Mouse (Mus musculus) stomach, postnatal 0 days (tissue): ENCODE data around the gene Gm38392. TPM values are rescaled to one million over a fixed set of nuclear protein-coding genes. Genes with fewer than 3 reads are reported as not detected.
A peak's percentile ranks its signal among the peaks of the same experiment; 100 is the strongest.
"Not testable (repeated sequence)": the region's sequence is repeated elsewhere in the genome, so short reads cannot be mapped to it uniquely, and the experiment has no call there.

Experiments
- ATAC-seq: fragments of 200-750 bp; cut with Nextera tagmentation; 2 replicates; pipeline ENCODE4 v1.8.0; 2017; ENCODE audit not compliant: low FRiP score, low TSS enrichment
- DNase-seq: peaks from one replicate; pipeline ENCODE4 v3.0.0-alpha.2; 2016; ENCODE audit warnings: low spot score
- H3K27ac ChIP-seq: fragments of 300-500 bp; sonication (generic); replicated peaks from 2 replicates; pipeline ENCODE4 v1.5.1; 2014; ENCODE audit warnings: mild to moderate bottlenecking, control low read depth
- H3K27me3 ChIP-seq: fragments of 300-500 bp; sonication (generic); 2 replicates; pipeline ENCODE4 v1.6.1; 2014; ENCODE audit warnings: low read length; ENCODE audit not compliant: control insufficient read depth, insufficient read depth
- H3K36me3 ChIP-seq: fragments of 300-500 bp; sonication (generic); 2 replicates; pipeline ENCODE4 v1.6.1; 2014; ENCODE audit warnings: low read length, mixed read lengths; ENCODE audit not compliant: control insufficient read depth, insufficient read depth
- H3K4me1 ChIP-seq: fragments of 300-500 bp; sonication (generic); replicated peaks from 2 replicates; pipeline ENCODE4 v1.6.1; 2014; ENCODE audit warnings: antibody characterized with exemption; ENCODE audit not compliant: control insufficient read depth, insufficient read depth
- H3K4me2 ChIP-seq: fragments of 300-500 bp; sonication (generic); replicated peaks from 2 replicates; pipeline ENCODE4 v1.6.1; 2014; ENCODE audit warnings: low read depth, mild to moderate bottlenecking, control low read depth, moderate library complexity
- H3K4me3 ChIP-seq: fragments of 300-500 bp; sonication (generic); 2 replicates; pipeline ENCODE4 v1.5.1; 2014; ENCODE audit warnings: low read depth, low read length, control low read depth
- H3K9ac ChIP-seq: fragments of 300-500 bp; sonication (generic); 2 replicates; pipeline ENCODE4 v1.6.1; 2014; ENCODE audit warnings: mild to moderate bottlenecking, low read length, control low read depth, mixed read lengths
- H3K9me3 ChIP-seq: fragments of 300-500 bp; sonication (generic); 2 replicates; pipeline ENCODE4 v1.6.1; 2016; ENCODE audit warnings: low read length; ENCODE audit not compliant: control insufficient read depth
- CTCF ChIP-seq: IDR thresholded peaks from 2 replicates; pipeline ENCODE4 v1.5.1; 2016; ENCODE audit warnings: antibody characterized with exemption, low read depth, mild to moderate bottlenecking, moderate library complexity
- EP300 ChIP-seq: optimal IDR thresholded peaks from 2 replicates; pipeline ENCODE3; 2016; ENCODE audit warnings: antibody characterized with exemption
- WGBS: fragments of 180-500 bp; shearing (Covaris S2); extraction: QIAGEN DNeasy Blood & Tissue Kit; methylation state at CpG from one replicate; pipeline ENCODE4 v1.1.7; 2014; 5-methylcytosine and 5-hydroxymethylcytosine counted together
- polyA plus RNA-seq: library from polyadenylated mRNA; unstranded; fragments of >200 nt; fragmentation: Nextera tagmentation; extraction: Ambion mirVana; gene quantifications from 2 replicates; pipeline ENCODE4 v1.2.1, GENCODE M21; 2015

Gene Gm38392
- polyA plus RNA-seq, 1 experiment from 2014 or later: 2.0 TPM

DNA sequence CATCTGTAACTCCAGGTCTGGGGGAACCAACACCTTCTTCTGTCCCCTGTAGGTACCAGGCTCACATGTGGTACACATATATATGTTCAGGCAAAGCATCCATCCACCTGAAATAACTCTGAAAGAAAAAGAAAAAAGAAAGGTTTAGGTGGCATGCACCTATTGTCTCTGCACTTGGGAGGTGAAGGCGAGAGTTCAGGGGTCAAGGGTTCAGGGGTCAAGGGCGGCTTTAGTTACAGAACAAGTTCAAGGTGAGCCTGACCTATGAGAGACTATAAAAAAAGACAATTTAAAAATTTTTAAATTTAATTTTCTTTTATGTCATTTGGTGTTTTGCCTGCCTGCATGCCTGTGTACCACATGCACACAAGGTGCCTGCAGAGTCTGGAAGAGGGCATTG lies 7.0 kb downstream of the Gm38392 start:
- ATAC-seq: 0 out of 2 replicates have a peak, but pooled peaks have one; percentile 24
- no peak overlapping the region for H3K4me2 ChIP-seq

GRCm38 (mm10) chr3:88276529-88277143 lies 10.4 kb downstream of the Gm38392 start:
- ATAC-seq (no peak), DNase-seq (no peak)
- no peak overlapping the region for H3K9ac ChIP-seq
- WGBS: 36% methylated on average over 7 of the region's 7 CpGs
- H3K4me2 ChIP-seq: no peak overlapping the region
- H3K4me3 ChIP-seq: no peak overlapping the region
- no peaks in the 10 kb centered on the region for H3K27me3 ChIP-seq
- no peaks in the 10 kb centered on the region for H3K9me3 ChIP-seq
- H3K4me1 ChIP-seq: no peaks in the 10 kb centered on the region
- H3K27ac ChIP-seq: no peak overlapping the region
- TF ChIP-seq EP300 (no peak), CTCF (peak; percentile 77)
- no peaks in the 10 kb centered on the region for H3K36me3 ChIP-seq

More for the DNA sequence above, 7.0 kb downstream of the Gm38392 start:
- Histone ChIP-seq H3K4me3 (no peak overlapping the region), H3K27ac (no peak overlapping the region), H3K4me1 (no peaks in the 10 kb centered on the region), H3K36me3 (no peaks in the 10 kb centered on the region), H3K9ac (no peak overlapping the region), H3K9me3 (no peaks in the 10 kb centered on the region), H3K27me3 (no peaks in the 10 kb centered on the region)
- DNase-seq: no peak
- 84% methylated on average over 2 of the region's 2 CpGs for WGBS
- TF ChIP-seq CTCF (no peak), EP300 (no peak)

GRCm38 (mm10) chr3:88276121-88276520 lies 10.9 kb downstream of the Gm38392 start:
- Histone ChIP-seq H3K4me1 (no peaks in the 10 kb centered on the region), H3K36me3 (no peaks in the 10 kb centered on the region), H3K27ac (no peak overlapping the region), H3K9ac (no peak overlapping the region), H3K9me3 (no peaks in the 10 kb centered on the region), H3K4me2 (no peak overlapping the region), H3K4me3 (no peak overlapping the region), H3K27me3 (no peaks in the 10 kb centered on the region)
- DNase-seq: no peak
- no peak for ATAC-seq
- no peak for TF ChIP-seq EP300
- no peak for TF ChIP-seq CTCF
- WGBS: 88% methylated on average over 2 of the region's 2 CpGs

GRCm38 (mm10) chr3:88274002-88274401 lies 13.0 kb downstream of the Gm38392 start:
- Histone ChIP-seq H3K36me3 (no peaks in the 10 kb centered on the region), H3K4me2 (no peak overlapping the region), H3K9me3 (no peaks in the 10 kb centered on the region), H3K4me1 (no peaks in the 10 kb centered on the region), H3K9ac (no peak overlapping the region), H3K4me3 (no peak overlapping the region), H3K27me3 (no peaks in the 10 kb centered on the region), H3K27ac (no peak overlapping the region)
- no peak for DNase-seq
- TF ChIP-seq EP300 (no peak), CTCF (peak; percentile 43)
- no peak for ATAC-seq
- WGBS: 90% methylated on average over 4 of the region's 4 CpGs

GRCm38 (mm10) chr3:88271859-88272258 lies 15.2 kb downstream of the Gm38392 start:
- Histone ChIP-seq H3K9ac (no peak overlapping the region), H3K27ac (no peak overlapping the region), H3K4me3 (no peak overlapping the region), H3K36me3 (no peaks in the 10 kb centered on the region), H3K4me2 (no peak overlapping the region), H3K27me3 (no peaks in the 10 kb centered on the region), H3K9me3 (no peaks in the 10 kb centered on the region), H3K4me1 (no peaks in the 10 kb centered on the region)
- TF ChIP-seq EP300 (no peak), CTCF (no peak)
- 91% methylated on average over 3 of the region's 3 CpGs for WGBS
- DNase-seq (no peak), ATAC-seq (no peak)

DNA sequence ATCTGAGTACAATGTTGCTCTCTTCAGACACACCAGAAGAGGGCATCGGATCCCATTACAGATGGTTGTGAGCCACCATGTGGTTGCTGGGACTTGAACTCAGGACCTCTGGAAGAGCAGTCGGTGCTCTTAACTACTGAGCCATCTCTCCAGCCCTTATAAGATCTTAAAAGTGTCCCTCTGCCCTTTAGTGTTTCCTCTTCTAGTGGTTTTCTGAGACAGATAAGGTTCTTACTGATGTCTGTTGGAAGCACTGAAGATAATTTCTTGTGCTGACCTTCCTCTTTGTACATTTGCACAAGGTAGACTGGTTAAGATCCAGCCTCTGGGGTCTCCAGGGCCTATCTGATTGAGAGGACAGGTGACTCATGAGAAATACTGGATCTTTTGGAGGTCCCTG lies 15.7 kb downstream of the Gm38392 start:
- ATAC-seq, H3K4me3 ChIP-seq, H3K4me2 ChIP-seq, DNase-seq, H3K27ac ChIP-seq, H3K9me3 ChIP-seq, H3K4me1 ChIP-seq, H3K36me3 ChIP-seq, H3K9ac ChIP-seq, H3K27me3 ChIP-seq: not testable (repeated sequence)
- WGBS: 92% methylated on average over 2 of the region's 2 CpGs
